Mouse (Mus musculus) cortical plate, adult 2 months (tissue): ENCODE measurements around the gene Adipoq.

Source experiments
- CTCF ChIP-seq: fragments of 200-500 bp; IDR thresholded peaks from 2 replicates; pipeline ENCODE4 v1.5.1; 2011; ENCODE audit warnings: mild to moderate bottlenecking, control low read depth, low read length; ENCODE audit not compliant: insufficient read depth; ENCODE audit errors: extremely low read depth
- POLR2A ChIP-seq: fragments of 200-500 bp; IDR thresholded peaks from 2 replicates; pipeline ENCODE4 v1.6.1; 2011; ENCODE audit warnings: mild to moderate bottlenecking, low read length, control low read depth; ENCODE audit not compliant: insufficient read depth; ENCODE audit errors: extremely low read depth

DNA sequence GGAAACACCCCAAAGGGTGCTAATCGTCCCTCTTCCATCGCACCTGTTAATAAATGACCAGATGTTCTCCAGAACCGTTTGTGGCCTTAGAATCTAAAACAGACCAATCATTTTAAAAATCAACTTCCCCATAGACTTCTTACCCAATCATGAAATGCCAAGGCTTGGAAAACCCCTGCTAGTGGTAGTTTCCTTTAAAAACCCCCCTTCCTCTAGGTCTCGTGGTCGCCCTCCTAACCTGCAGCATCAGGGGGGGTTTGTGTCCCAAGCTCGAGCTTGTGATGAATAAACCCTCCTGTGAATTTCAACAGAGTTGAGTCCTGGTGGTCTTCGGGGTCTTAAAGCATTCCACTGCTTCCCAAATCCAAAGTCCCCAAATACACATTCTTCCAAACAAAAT lies 41.6 kb downstream of the Adipoq start:
- TF ChIP-seq POLR2A (no peak), CTCF (no peak)
